Comparison of ENCODE assay signal across 30 mouse cellular contexts in the genomic region with DNA sequence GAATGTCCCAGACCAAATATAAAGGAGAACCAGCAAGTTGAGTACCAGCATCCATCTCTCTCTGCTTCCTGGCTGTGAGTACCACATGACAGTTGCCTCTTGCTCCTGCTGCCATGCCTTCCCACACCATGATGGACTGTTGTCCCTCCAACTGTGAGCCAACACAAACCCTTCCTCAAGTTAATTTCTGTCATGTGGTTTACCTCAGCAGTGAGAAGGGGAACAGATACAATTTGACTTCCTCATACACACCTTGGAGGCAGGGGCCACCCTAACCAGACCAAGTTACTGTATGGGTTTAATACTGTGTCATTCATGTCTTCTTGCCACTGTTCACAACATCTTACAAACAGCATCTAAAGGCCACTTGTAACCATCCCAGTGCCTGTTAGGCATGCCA. TPM values are rescaled to one million over a fixed set of nuclear protein-coding genes. Genes with fewer than 3 reads are reported as not detected.
"Had no signal": no experiment of that assay in that cellular context is flagged by ENCODE, and none has a peak within 500 bp of the region (broad histone marks: within the 10 kb centered on the region; RNA-seq: fewer than 3 reads in every experiment).

No protein-coding gene starts in this region.

- H3K4me3 ChIP-seq: gastrocnemius, adult 2 months; heart, adult 2 months; heart, embryonic 13.5 days; heart, embryonic 15.5 days; hindbrain, embryonic 13.5 days; hindbrain, embryonic 15.5 days; intestine, embryonic 15.5 days; layer of hippocampus, adult 2 months; left cerebral cortex, adult 2 months; limb, embryonic 10.5 days; limb, embryonic 12.5 days had no signal

- H3K36me3 ChIP-seq: heart, embryonic 13.5 days; heart, embryonic 15.5 days; hindbrain, embryonic 13.5 days; hindbrain, embryonic 15.5 days; intestine, embryonic 15.5 days; limb, embryonic 10.5 days; limb, embryonic 12.5 days had no signal

- H3K9me3 ChIP-seq: heart, embryonic 13.5 days; heart, embryonic 15.5 days; hindbrain, embryonic 13.5 days; hindbrain, embryonic 15.5 days; intestine, embryonic 15.5 days; limb, embryonic 10.5 days; limb, embryonic 12.5 days had no signal

- H3K4me1 ChIP-seq: hindbrain, embryonic 13.5 days; hindbrain, embryonic 15.5 days; limb, embryonic 10.5 days; limb, embryonic 12.5 days had no signal

- DNase-seq: gastrocnemius, adult 2 months; gastrocnemius, postnatal 10 days; gastrocnemius, postnatal 25 days; heart, adult 11 months; heart, adult 2 months; heart, postnatal 14 days; heart, postnatal 36 days; kidney, adult 18-20 months; kidney, adult 8-10 months; kidney, postnatal 10 days; kidney, postnatal 25 days; kidney, postnatal 4 days; liver had no signal

- H3K27me3 ChIP-seq: heart, embryonic 13.5 days; heart, embryonic 15.5 days; hindbrain, embryonic 13.5 days; hindbrain, embryonic 15.5 days; intestine, embryonic 15.5 days; limb, embryonic 12.5 days had no signal

- H3K27ac ChIP-seq: gastrocnemius, adult 2 months; heart, adult 2 months; heart, embryonic 13.5 days; heart, embryonic 15.5 days; hindbrain, embryonic 13.5 days; hindbrain, embryonic 15.5 days; intestine, embryonic 15.5 days; layer of hippocampus, adult 2 months; left cerebral cortex, adult 2 months; limb, embryonic 10.5 days; limb, embryonic 12.5 days had no signal

- H3K9ac ChIP-seq: heart, embryonic 13.5 days; heart, embryonic 15.5 days; hindbrain, embryonic 13.5 days; hindbrain, embryonic 15.5 days; intestine, embryonic 15.5 days; limb, embryonic 12.5 days had no signal

RNA-seq across cellular contexts. Expression of a gene that starts 4.8 kb away (rescaled TPM):
- total RNA-seq: heart, adult 2 months; heart, postnatal 14 days; hematopoietic stem cell, adult 5-6 weeks; left cerebral cortex, postnatal 14 days had no signal
- polyA plus RNA-seq: heart, adult 2 months; heart, embryonic 13.5 days; hindbrain, embryonic 11.5 days; intestine, embryonic 15.5 days; kidney, embryonic 14.5 days; limb, embryonic 10.5 days; limb, embryonic 12.5 days had no signal

RNA-seq across cellular contexts. Expression of a gene that starts 8.6 kb away (rescaled TPM):
- total RNA-seq: gastrocnemius, adult 2 months; gastrocnemius, postnatal 10 days; gastrocnemius, postnatal 25 days; heart, adult 2 months; heart, postnatal 14 days; heart, postnatal 36 days; layer of hippocampus, adult 2 months; layer of hippocampus, postnatal 25 days; left cerebral cortex, adult 2 months; left cerebral cortex, postnatal 14 days; left cerebral cortex, postnatal 36 days had no signal
- polyA plus RNA-seq: heart, embryonic 15.5 days; heart, postnatal 0 days; inflammation-experienced regulatory T-cells, adult 6 months; limb, embryonic 10.5 days had no signal
